Mouse (Mus musculus): ENCODE measurements around the gene Sult3a2.
"Not testable (repeated sequence)": the region's sequence is repeated elsewhere in the genome, so short reads cannot be mapped to it uniquely, and the experiment has no call there.

GRCm38 (mm10) chr10:33796269-33796915, 9.9 kb upstream of the Sult3a2 start:
- TF ChIP-seq CTCF, POLR2A (IDR thresholded peaks at IDR 0.05; ENCODE audit: insufficient read depth, low read depth, low read length): not testable (repeated sequence)
